Mouse (Mus musculus) spleen, adult 18-20 months (tissue): ENCODE results near the gene Plppr3.

Source experiments
- DNase-seq, 2 experiments: peaks; one replicate each; pipeline ENCODE4 v3.0.0; 2022; ENCODE audit warnings: mixed read lengths in 2 of 2

Plppr3 gene

GRCm38 (mm10) chr10:79815671-79816494 is 58.6 kb downstream of the Plppr3 start:
- no peak for DNase-seq

GRCm38 (mm10) chr10:79814271-79814842 is 60.1 kb downstream of the Plppr3 start:
- no peak for DNase-seq

DNA sequence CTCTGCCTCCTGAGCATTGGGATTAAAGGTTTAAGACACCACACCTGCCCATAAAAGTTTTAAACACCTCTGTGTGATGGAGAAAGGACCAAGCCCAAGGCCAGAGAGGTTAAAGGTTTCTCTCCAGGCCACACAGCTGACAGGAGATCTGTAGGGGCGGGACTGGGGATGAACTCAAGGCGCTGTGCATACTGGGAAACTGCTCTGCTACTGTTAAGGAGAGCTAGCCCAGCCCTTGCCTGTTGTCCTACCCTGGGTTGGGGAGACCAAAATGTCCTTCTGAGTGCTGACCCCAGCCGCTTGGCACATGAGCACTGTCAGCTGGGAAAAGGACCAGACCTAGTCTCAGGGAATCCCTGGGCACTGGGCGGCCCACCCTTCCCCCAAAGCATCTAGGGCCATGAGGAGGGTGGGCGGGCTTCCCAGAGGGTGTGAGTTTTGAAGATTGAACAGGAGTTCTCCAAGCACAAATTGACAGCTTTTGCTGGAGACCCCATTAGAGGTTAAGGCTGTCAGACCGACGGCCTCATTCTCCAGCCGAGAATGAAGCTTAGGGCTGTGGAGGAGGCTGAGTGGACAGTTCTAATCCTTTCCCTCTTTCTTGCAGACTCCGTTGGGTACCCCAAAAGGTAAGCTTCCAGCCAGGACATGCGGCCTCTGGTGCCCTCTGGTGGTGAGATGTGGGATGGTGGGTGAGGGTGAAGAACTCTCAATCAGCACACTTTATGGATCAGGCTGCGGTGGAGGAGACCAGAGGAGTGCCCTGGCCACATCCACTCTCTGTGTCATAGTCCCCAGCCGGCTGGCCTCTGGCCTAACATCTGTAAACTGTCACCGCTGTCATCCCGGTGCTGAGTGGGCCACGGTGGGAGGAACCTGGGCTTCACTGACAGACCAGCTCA is 62.4 kb downstream of the Plppr3 start:
- DNase-seq: peak; percentile 66 to 86
